Mouse (Mus musculus): ENCODE measurements around the gene Acsbg2. TPM values are rescaled to one million over a fixed set of nuclear protein-coding genes. Genes with fewer than 3 reads are reported as not detected.
A peak's percentile ranks its signal among the peaks of the same experiment; 100 is the strongest.

Acsbg2 gene
- total RNA-seq, 1 experiment = 0.58 TPM

DNA sequence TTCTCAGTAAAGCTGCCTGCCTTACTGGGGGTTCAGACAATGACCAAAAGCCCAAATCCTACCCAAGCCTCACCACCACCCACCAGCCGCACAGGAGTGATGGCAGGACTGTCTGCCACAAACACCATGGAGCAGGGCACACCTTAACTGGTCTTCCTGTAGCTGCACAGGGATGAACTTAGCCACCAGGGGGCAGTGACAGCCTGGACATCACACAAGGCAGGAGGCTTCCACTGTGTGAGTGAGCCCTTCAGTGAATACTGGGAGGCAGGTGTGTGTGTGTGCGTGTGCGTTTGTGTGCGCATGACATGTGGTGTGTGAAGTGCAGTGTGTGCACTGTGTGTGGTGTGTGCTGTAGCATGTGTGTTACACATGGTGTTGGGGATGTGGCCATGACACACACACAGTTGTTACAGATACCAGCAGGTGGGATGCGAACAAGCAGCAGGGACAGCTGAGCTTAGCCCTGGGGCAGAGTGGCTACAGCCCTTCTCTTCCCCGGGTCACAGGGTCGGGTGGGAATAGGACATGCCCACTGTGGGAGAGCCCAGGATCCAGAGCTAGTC is 23.5 kb upstream of the Acsbg2 start:
- TF ChIP-seq ZNF384 (IDR thresholded peaks at IDR 0.05; ENCODE audit: low read depth, low read length) (no peak), ZC3H11A (IDR thresholded peaks at IDR 0.05; ENCODE audit: borderline replicate concordance, low read depth, low read length) (peak; percentile 66; the same call in 1 of the 2 replicates)
- H3K9me3 ChIP-seq (ENCODE audit: control insufficient read depth, insufficient read depth, low read depth, low read length) = no peaks in the 10 kb centered on the region
- no peak overlapping the region for H3K9ac ChIP-seq (ENCODE audit: insufficient read depth, low read depth, low read length, poor library complexity, severe bottlenecking)
- in situ Hi-C loops (cut with MboI; ENCODE audit: low sequenced_read_pairs in 2 of 2, unreplicated experiment in 2 of 2) = no loop called here
- peaks cover 73% of the 10 kb centered on the region for H3K36me3 ChIP-seq (ENCODE audit: control insufficient read depth, insufficient read depth, low read length, poor library complexity, severe bottlenecking)
- H3K4me1 ChIP-seq (ENCODE audit: control insufficient read depth in 2 of 2, insufficient read depth in 2 of 2, low read length in 2 of 2, poor library complexity in 1 of 2) = peaks cover 0 to 2% of the 10 kb centered on the region in 2 experiments; a peak in 1 of 4 replicates
- peak; percentile 73 for DNase-seq (ENCODE audit: low read depth, low spot score)
- no peak overlapping the region for H3K4me3 ChIP-seq (ENCODE audit: insufficient read depth in 1 of 2, low read depth in 1 of 2, low read length in 2 of 2, poor library complexity in 1 of 2, severe bottlenecking in 1 of 2)
- no peak overlapping the region for H3K27ac ChIP-seq (ENCODE audit: insufficient read depth, low read depth, low read length, poor library complexity, severe bottlenecking)

DNA sequence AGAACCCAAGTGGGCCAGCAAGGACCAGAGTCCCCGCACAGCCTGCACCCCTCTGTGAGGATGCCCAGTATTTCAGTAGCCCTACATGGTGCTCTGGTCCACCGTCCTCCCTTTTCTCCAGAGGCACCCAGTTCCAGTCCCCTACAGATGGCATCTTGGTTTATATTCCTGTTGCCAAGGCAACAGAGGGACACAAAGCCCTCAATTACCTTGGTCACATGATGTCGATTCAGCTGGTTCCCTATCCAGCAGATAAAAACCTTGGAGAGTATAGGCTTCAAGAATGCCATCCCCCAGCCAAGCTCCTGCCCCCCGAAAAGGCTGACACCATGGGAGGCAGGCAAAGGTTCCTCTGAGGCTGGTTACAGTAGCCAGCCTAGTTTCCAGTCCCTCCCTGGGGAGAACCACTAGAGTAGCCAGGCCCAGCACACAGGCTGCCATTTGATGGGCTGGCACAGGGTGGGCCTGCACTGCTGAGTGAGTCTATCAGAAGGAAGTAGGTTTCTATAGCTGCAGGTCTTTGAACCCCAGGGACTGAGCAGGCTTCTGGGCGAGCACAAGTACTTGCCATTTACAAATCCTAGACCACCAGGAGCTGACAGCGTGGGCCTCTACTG is 22.4 kb upstream of the Acsbg2 start:
- Histone ChIP-seq H3K9ac (ENCODE audit: insufficient read depth, low read depth, low read length, poor library complexity, severe bottlenecking) (no peak overlapping the region), H3K9me3 (ENCODE audit: control insufficient read depth, insufficient read depth, low read depth, low read length) (no peaks in the 10 kb centered on the region), H3K27ac (ENCODE audit: insufficient read depth, low read depth, low read length, poor library complexity, severe bottlenecking) (no peak overlapping the region), H3K4me1 (ENCODE audit: control insufficient read depth in 2 of 2, insufficient read depth in 2 of 2, low read length in 2 of 2, poor library complexity in 1 of 2) (peaks cover 0 to 2% of the 10 kb centered on the region in 2 experiments; a peak in 1 of 4 replicates), H3K36me3 (ENCODE audit: control insufficient read depth, insufficient read depth, low read length, poor library complexity, severe bottlenecking) (peaks cover 73% of the 10 kb centered on the region), H3K4me3 (ENCODE audit: insufficient read depth in 1 of 2, low read depth in 1 of 2, low read length in 2 of 2, poor library complexity in 1 of 2, severe bottlenecking in 1 of 2) (no peak overlapping the region)
- TF ChIP-seq HCFC1 (IDR thresholded peaks at IDR 0.05; ENCODE audit: borderline replicate concordance, insufficient read depth, low read length) (no peak), CHD2 (IDR thresholded peaks at IDR 0.05; ENCODE audit: low read depth, low read length) (no peak), ZNF384 (IDR thresholded peaks at IDR 0.05; ENCODE audit: low read depth, low read length) (no peak), ZC3H11A (IDR thresholded peaks at IDR 0.05; ENCODE audit: borderline replicate concordance, low read depth, low read length) (no peak), MAFK (IDR thresholded peaks at IDR 0.05; ENCODE audit: insufficient read depth, low read depth, low read length) (no peak)
- in situ Hi-C loops (cut with MboI; ENCODE audit: low sequenced_read_pairs in 2 of 2, unreplicated experiment in 2 of 2) = no loop called here
- DNase-seq (ENCODE audit: low read depth, low spot score) = no peak

DNA sequence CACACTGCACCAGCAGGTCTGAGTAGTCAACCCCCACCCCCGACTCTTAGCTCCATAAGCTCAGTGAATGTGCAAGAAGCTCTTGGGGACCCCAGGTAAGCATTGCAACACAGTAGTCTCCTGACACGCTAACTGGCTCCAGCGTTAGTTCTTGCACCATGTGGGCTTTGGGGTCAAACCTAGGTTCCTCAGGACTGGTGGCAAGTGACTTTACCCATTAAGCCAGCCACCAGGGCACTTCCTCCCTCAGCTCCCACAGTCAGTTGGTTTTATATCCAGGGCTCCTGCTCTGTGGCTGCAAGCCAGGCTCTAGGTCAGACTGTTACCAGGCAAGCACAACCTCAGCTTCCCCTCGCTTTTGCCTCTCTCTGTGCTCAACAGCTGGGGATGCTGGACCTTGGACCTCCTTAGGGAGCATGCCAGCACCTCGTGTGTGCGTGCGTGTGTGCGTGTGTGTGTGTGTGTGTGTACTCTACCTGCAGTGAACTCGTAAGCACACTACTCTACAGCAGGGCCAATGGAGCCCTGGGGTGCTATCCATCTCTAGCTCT is 21.2 kb upstream of the Acsbg2 start:
- H3K27ac ChIP-seq (ENCODE audit: insufficient read depth, low read depth, low read length, poor library complexity, severe bottlenecking) = no peak overlapping the region
- DNase-seq (ENCODE audit: low read depth, low spot score) = no peak
- H3K36me3 ChIP-seq (ENCODE audit: control insufficient read depth, insufficient read depth, low read length, poor library complexity, severe bottlenecking) = peaks cover 63% of the 10 kb centered on the region
- peaks cover 0 to 2% of the 10 kb centered on the region in 2 experiments; a peak in 1 of 4 replicates for H3K4me1 ChIP-seq (ENCODE audit: control insufficient read depth in 2 of 2, insufficient read depth in 2 of 2, low read length in 2 of 2, poor library complexity in 1 of 2)
- in situ Hi-C loops (cut with MboI; ENCODE audit: low sequenced_read_pairs in 2 of 2, unreplicated experiment in 2 of 2) = no loop called here
- TF ChIP-seq CHD2 (IDR thresholded peaks at IDR 0.05; ENCODE audit: low read depth, low read length) = no peak
- TF ChIP-seq ZNF384 (IDR thresholded peaks at IDR 0.05; ENCODE audit: low read depth, low read length) = no peak
- TF ChIP-seq ZC3H11A (IDR thresholded peaks at IDR 0.05; ENCODE audit: borderline replicate concordance, low read depth, low read length) = no peak
- TF ChIP-seq HCFC1 (IDR thresholded peaks at IDR 0.05; ENCODE audit: borderline replicate concordance, insufficient read depth, low read length) = no peak
- no peak for TF ChIP-seq MAFK (IDR thresholded peaks at IDR 0.05; ENCODE audit: insufficient read depth, low read depth, low read length)
- no peaks in the 10 kb centered on the region for H3K9me3 ChIP-seq (ENCODE audit: control insufficient read depth, insufficient read depth, low read depth, low read length)
- H3K9ac ChIP-seq (ENCODE audit: insufficient read depth, low read depth, low read length, poor library complexity, severe bottlenecking) = no peak overlapping the region
- no peak overlapping the region for H3K4me3 ChIP-seq (ENCODE audit: insufficient read depth in 1 of 2, low read depth in 1 of 2, low read length in 2 of 2, poor library complexity in 1 of 2, severe bottlenecking in 1 of 2)

DNA sequence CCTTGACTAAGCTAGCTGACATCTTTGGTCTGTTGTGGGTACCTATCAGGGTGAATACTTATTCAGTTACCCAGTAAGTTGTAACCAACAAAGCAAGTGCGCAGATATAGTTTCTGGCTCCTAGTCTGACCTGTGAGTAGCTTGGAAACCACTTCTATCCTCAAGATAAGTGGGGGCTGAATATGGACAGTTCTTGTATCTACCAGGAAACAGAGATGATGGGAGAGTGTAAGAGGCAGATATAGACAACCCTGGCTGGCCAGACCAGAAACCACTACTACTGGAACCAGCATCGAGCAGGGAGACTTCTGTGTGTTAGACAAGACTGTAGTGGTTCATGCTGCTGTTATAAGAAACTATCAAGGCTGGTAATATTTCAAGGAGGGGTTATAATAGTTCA is 15.8 kb upstream of the Acsbg2 start:
- H3K36me3 ChIP-seq (ENCODE audit: control insufficient read depth, insufficient read depth, low read length, poor library complexity, severe bottlenecking) = peaks cover 45% of the 10 kb centered on the region
- in situ Hi-C loops (cut with MboI; ENCODE audit: low sequenced_read_pairs in 2 of 2, unreplicated experiment in 2 of 2) = no loop called here

More for the DNA sequence above, 15.8 kb upstream of the Acsbg2 start:
- peaks cover 3 to 8% of the 10 kb centered on the region in 2 experiments for H3K4me1 ChIP-seq (ENCODE audit: control insufficient read depth in 2 of 2, insufficient read depth in 2 of 2, low read length in 2 of 2, poor library complexity in 1 of 2)
- H3K27ac ChIP-seq (ENCODE audit: insufficient read depth, low read depth, low read length, poor library complexity, severe bottlenecking) = no peak overlapping the region
- no peak overlapping the region for H3K4me3 ChIP-seq (ENCODE audit: insufficient read depth in 1 of 2, low read depth in 1 of 2, low read length in 2 of 2, poor library complexity in 1 of 2, severe bottlenecking in 1 of 2)
- TF ChIP-seq CHD2 (IDR thresholded peaks at IDR 0.05; ENCODE audit: low read depth, low read length) (no peak), HCFC1 (IDR thresholded peaks at IDR 0.05; ENCODE audit: borderline replicate concordance, insufficient read depth, low read length) (no peak), MAFK (IDR thresholded peaks at IDR 0.05; ENCODE audit: insufficient read depth, low read depth, low read length) (no peak), ZC3H11A (IDR thresholded peaks at IDR 0.05; ENCODE audit: borderline replicate concordance, low read depth, low read length) (no peak), ZNF384 (IDR thresholded peaks at IDR 0.05; ENCODE audit: low read depth, low read length) (no peak)
- DNase-seq (ENCODE audit: low read depth, low spot score) = no peak
- H3K9ac ChIP-seq (ENCODE audit: insufficient read depth, low read depth, low read length, poor library complexity, severe bottlenecking) = no peak overlapping the region
- H3K9me3 ChIP-seq (ENCODE audit: control insufficient read depth, insufficient read depth, low read depth, low read length) = no peaks in the 10 kb centered on the region
